Mouse (Mus musculus) stomach, embryonic 16.5 days (tissue): ENCODE results near the gene Fam172a. TPM values are rescaled to one million over a fixed set of nuclear protein-coding genes. Genes with fewer than 3 reads are reported as not detected.

ENCODE experiments used
- ATAC-seq: fragments of 200-750 bp; cut with Nextera tagmentation; 2 replicates; pipeline ENCODE4 v1.8.0; 2017; ENCODE audit warnings: moderate number of reproducible peaks, moderate TSS enrichment; ENCODE audit not compliant: insufficient read depth, low FRiP score
- H3K27ac ChIP-seq: fragments of 300-500 bp; sonication (generic); 2 replicates; pipeline ENCODE4 v1.5.1; 2014; ENCODE audit warnings: low read length
- H3K27me3 ChIP-seq: fragments of 300-500 bp; sonication (generic); 2 replicates; pipeline ENCODE4 v1.6.1; 2014; ENCODE audit warnings: low read length, control low read depth, mixed read lengths; ENCODE audit not compliant: control insufficient read depth, insufficient read depth
- H3K36me3 ChIP-seq: fragments of 300-500 bp; sonication (generic); 2 replicates; pipeline ENCODE4 v1.6.1; 2014; ENCODE audit warnings: low read length; ENCODE audit not compliant: control insufficient read depth, insufficient read depth
- H3K4me1 ChIP-seq: fragments of 300-500 bp; sonication (generic); 2 replicates; pipeline ENCODE4 v1.6.1; 2014; ENCODE audit warnings: low read length, control low read depth, mixed read lengths; ENCODE audit not compliant: control insufficient read depth, insufficient read depth
- H3K4me2 ChIP-seq: fragments of 300-500 bp; sonication (generic); 2 replicates; pipeline ENCODE4 v1.6.1; 2014; ENCODE audit warnings: low read depth, low read length, mixed read lengths
- H3K4me3 ChIP-seq: fragments of 300-500 bp; sonication (generic); replicated peaks from 2 replicates; pipeline ENCODE4 v1.5.1; 2014; ENCODE audit warnings: mild to moderate bottlenecking, low read length
- H3K9ac ChIP-seq: fragments of 300-500 bp; sonication (generic); 2 replicates; pipeline ENCODE4 v1.6.1; 2014; ENCODE audit warnings: low read length
- H3K9me3 ChIP-seq: fragments of 300-500 bp; sonication (generic); replicated peaks from 2 replicates; pipeline ENCODE4 v1.6.1; 2016; ENCODE audit warnings: low read length, control low read depth; ENCODE audit not compliant: control insufficient read depth
- WGBS: fragments of 180-500 bp; shearing (Covaris S2); extraction: QIAGEN DNeasy Blood & Tissue Kit; methylation state at CpG from one replicate; pipeline ENCODE4 v1.1.7; 2014; 5-methylcytosine and 5-hydroxymethylcytosine counted together
- polyA plus RNA-seq: library from polyadenylated mRNA; unstranded; fragments of >200 nt; fragmentation: Nextera tagmentation; extraction: Ambion mirVana; gene quantifications from 2 replicates; pipeline ENCODE4 v1.2.1, GENCODE M21; 2015

The Fam172a gene
- polyA plus RNA-seq, 1 experiment from 2014 or later = 25.6 TPM

GRCm38 (mm10) chr13:77900843-77901242 is 199.0 kb downstream of the Fam172a start:
- no peak overlapping the region for H3K9ac ChIP-seq
- H3K27ac ChIP-seq = no peak overlapping the region
- no peaks in the 10 kb centered on the region for H3K9me3 ChIP-seq
- no peak overlapping the region for H3K4me3 ChIP-seq
- H3K36me3 ChIP-seq = no peaks in the 10 kb centered on the region
- no peak for ATAC-seq
- H3K4me2 ChIP-seq = no peak overlapping the region
- H3K27me3 ChIP-seq = no peaks in the 10 kb centered on the region
- H3K4me1 ChIP-seq = no peaks in the 10 kb centered on the region

GRCm38 (mm10) chr13:77909184-77909583 is 207.4 kb downstream of the Fam172a start:
- no peak overlapping the region for H3K4me3 ChIP-seq
- H3K36me3 ChIP-seq = no peaks in the 10 kb centered on the region
- WGBS = 73% methylated on average over 2 of the region's 2 CpGs
- H3K4me2 ChIP-seq = no peak overlapping the region
- H3K9ac ChIP-seq = no peak overlapping the region
- no peaks in the 10 kb centered on the region for H3K27me3 ChIP-seq
- H3K9me3 ChIP-seq = no peaks in the 10 kb centered on the region
- H3K27ac ChIP-seq = no peak overlapping the region
- no peak for ATAC-seq
- no peaks in the 10 kb centered on the region for H3K4me1 ChIP-seq

GRCm38 (mm10) chr13:77922834-77923233 is 221.0 kb downstream of the Fam172a start:
- Histone ChIP-seq H3K9ac (no peak overlapping the region), H3K27me3 (no peaks in the 10 kb centered on the region), H3K4me3 (no peak overlapping the region), H3K27ac (no peak overlapping the region), H3K4me2 (no peak overlapping the region), H3K36me3 (no peaks in the 10 kb centered on the region), H3K9me3 (no peaks in the 10 kb centered on the region), H3K4me1 (no peaks in the 10 kb centered on the region)
- 77% methylated on average over 2 of the region's 2 CpGs for WGBS
- ATAC-seq = no peak

- no peaks in the 10 kb centered on the region for H3K9me3 ChIP-seq
- no peak overlapping the region for H3K9ac ChIP-seq
- no peaks in the 10 kb centered on the region for H3K27me3 ChIP-seq
- 26% methylated on average over 1 of the region's 1 CpGs for WGBS
- no peak overlapping the region for H3K27ac ChIP-seq
- no peak overlapping the region for H3K4me3 ChIP-seq
- H3K36me3 ChIP-seq = no peaks in the 10 kb centered on the region
- H3K4me1 ChIP-seq = no peaks in the 10 kb centered on the region
- H3K4me2 ChIP-seq = no peak overlapping the region
- ATAC-seq = no peak
These were observed 255.8 kb downstream of the Fam172a start for GRCm38 (mm10) chr13:77957611-77958010.

GRCm38 (mm10) chr13:77959493-77960272 is 257.9 kb downstream of the Fam172a start:
- Histone ChIP-seq H3K27me3 (no peaks in the 10 kb centered on the region), H3K4me1 (no peaks in the 10 kb centered on the region), H3K4me2 (no peak overlapping the region), H3K9ac (no peak overlapping the region), H3K36me3 (no peaks in the 10 kb centered on the region), H3K9me3 (no peaks in the 10 kb centered on the region), H3K4me3 (no peak overlapping the region), H3K27ac (no peak overlapping the region)
- no peak for ATAC-seq
- 85% methylated on average over 4 of the region's 4 CpGs for WGBS

GRCm38 (mm10) chr13:77976248-77976647 is 274.4 kb downstream of the Fam172a start:
- no peak overlapping the region for H3K4me2 ChIP-seq
- H3K27me3 ChIP-seq = no peaks in the 10 kb centered on the region
- no peak overlapping the region for H3K27ac ChIP-seq
- H3K4me3 ChIP-seq = no peak overlapping the region
- ATAC-seq = no peak
- H3K9ac ChIP-seq = no peak overlapping the region
- no peaks in the 10 kb centered on the region for H3K36me3 ChIP-seq
- no peaks in the 10 kb centered on the region for H3K4me1 ChIP-seq
- no peaks in the 10 kb centered on the region for H3K9me3 ChIP-seq
- 48% methylated on average over 3 of the region's 3 CpGs for WGBS

- no peak overlapping the region for H3K9ac ChIP-seq
- 80% methylated on average over 1 of the region's 1 CpGs for WGBS
- no peak overlapping the region for H3K4me2 ChIP-seq
- H3K36me3 ChIP-seq = no peaks in the 10 kb centered on the region
- no peaks in the 10 kb centered on the region for H3K9me3 ChIP-seq
- ATAC-seq = no peak
- no peaks in the 10 kb centered on the region for H3K4me1 ChIP-seq
- no peak overlapping the region for H3K27ac ChIP-seq
- no peaks in the 10 kb centered on the region for H3K27me3 ChIP-seq
- no peak overlapping the region for H3K4me3 ChIP-seq
These were observed 275.3 kb downstream of the Fam172a start for GRCm38 (mm10) chr13:77977121-77977520.

GRCm38 (mm10) chr13:77982105-77982851 is 280.4 kb downstream of the Fam172a start:
- Histone ChIP-seq H3K27me3 (no peaks in the 10 kb centered on the region), H3K4me2 (no peak overlapping the region), H3K27ac (no peak overlapping the region), H3K4me3 (no peak overlapping the region), H3K9me3 (no peaks in the 10 kb centered on the region), H3K36me3 (no peaks in the 10 kb centered on the region), H3K9ac (no peak overlapping the region), H3K4me1 (no peaks in the 10 kb centered on the region)
- ATAC-seq = no peak
- WGBS = 31% methylated on average over 5 of the region's 5 CpGs

GRCm38 (mm10) chr13:77982852-77983202 is 281.0 kb downstream of the Fam172a start:
- no peak overlapping the region for H3K9ac ChIP-seq
- no peak overlapping the region for H3K4me2 ChIP-seq
- H3K9me3 ChIP-seq = no peaks in the 10 kb centered on the region
- ATAC-seq = no peak
- no peaks in the 10 kb centered on the region for H3K36me3 ChIP-seq
- WGBS = 75% methylated on average over 2 of the region's 2 CpGs
- H3K27me3 ChIP-seq = no peaks in the 10 kb centered on the region
- H3K4me3 ChIP-seq = no peak overlapping the region
- no peak overlapping the region for H3K27ac ChIP-seq
- H3K4me1 ChIP-seq = no peaks in the 10 kb centered on the region
